Mouse (Mus musculus): ENCODE data around the gene Ipcef1. TPM values are rescaled to one million over a fixed set of nuclear protein-coding genes. Genes with fewer than 3 reads are reported as not detected.
"Not testable (repeated sequence)": the region's sequence is repeated elsewhere in the genome, so short reads cannot be mapped to it uniquely, and the experiment has no call there.

The Ipcef1 gene
- polyA plus RNA-seq, 1 experiment from 2014 or later: 0.48 TPM

- Histone ChIP-seq H3K9ac (no peak overlapping the region), H3K9me3 (replicated peaks) (no peaks in the 10 kb centered on the region), H3K27me3 (no peaks in the 10 kb centered on the region), H3K36me3 (no peaks in the 10 kb centered on the region), H3K4me1 (no peaks in the 10 kb centered on the region), H3K27ac (no peak overlapping the region), H3K4me3 (no peak overlapping the region), H3K4me2 (replicated peaks) (no peak overlapping the region)
- ATAC-seq (ENCODE audit: low FRiP score): no peak
- 80% methylated on average over 3 of the region's 3 CpGs for WGBS
These were observed 156.5 kb downstream of the Ipcef1 start for GRCm38 (mm10) chr10:6895796-6896195.

GRCm38 (mm10) chr10:6890348-6891009 lies 161.8 kb downstream of the Ipcef1 start:
- no peak overlapping the region for H3K4me3 ChIP-seq
- no peaks in the 10 kb centered on the region for H3K4me1 ChIP-seq
- H3K9me3 ChIP-seq (replicated peaks): no peaks in the 10 kb centered on the region
- H3K36me3 ChIP-seq: no peaks in the 10 kb centered on the region
- no peak overlapping the region for H3K4me2 ChIP-seq (replicated peaks)
- H3K9ac ChIP-seq: no peak overlapping the region
- no peaks in the 10 kb centered on the region for H3K27me3 ChIP-seq
- 78% methylated on average over 5 of the region's 5 CpGs for WGBS
- ATAC-seq (ENCODE audit: low FRiP score): no peak
- no peak overlapping the region for H3K27ac ChIP-seq

DNA sequence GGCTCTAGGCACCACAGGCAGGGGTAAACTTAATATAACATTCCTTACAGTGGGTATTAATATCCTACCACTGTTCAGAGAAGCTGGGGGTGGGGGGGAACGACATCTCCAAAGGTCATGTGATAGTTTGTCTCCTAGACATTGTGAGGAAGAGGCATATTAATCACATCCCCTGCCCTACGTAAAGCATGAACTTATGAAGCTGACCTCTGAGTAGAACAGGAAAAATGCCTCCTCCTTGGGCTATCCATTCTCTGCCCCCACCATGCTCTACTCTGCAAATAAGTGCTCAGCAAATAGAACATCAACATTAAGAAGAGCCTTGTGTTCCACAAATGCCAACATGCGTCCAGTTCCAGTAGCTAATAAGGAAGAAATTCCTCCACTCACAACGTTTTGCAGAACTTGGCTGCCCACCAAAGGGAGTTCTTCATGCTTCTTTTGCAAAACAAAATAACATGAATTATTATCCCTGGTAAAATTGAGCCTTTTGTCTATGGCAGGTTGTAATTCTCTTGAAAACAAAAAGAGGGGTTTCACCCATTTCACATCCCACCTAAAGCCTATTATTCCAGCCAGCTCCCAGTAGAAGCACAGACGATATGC lies 162.5 kb downstream of the Ipcef1 start:
- H3K9ac ChIP-seq: no peak overlapping the region
- H3K27ac ChIP-seq: no peak overlapping the region
- H3K27me3 ChIP-seq: no peaks in the 10 kb centered on the region
- H3K4me2 ChIP-seq (replicated peaks): no peak overlapping the region
- WGBS: 75% methylated on average over 5 of the region's 5 CpGs
- no peak overlapping the region for H3K4me3 ChIP-seq
- ATAC-seq (ENCODE audit: low FRiP score): no peak
- H3K4me1 ChIP-seq: no peaks in the 10 kb centered on the region
- no peaks in the 10 kb centered on the region for H3K36me3 ChIP-seq
- no peaks in the 10 kb centered on the region for H3K9me3 ChIP-seq (replicated peaks)

DNA sequence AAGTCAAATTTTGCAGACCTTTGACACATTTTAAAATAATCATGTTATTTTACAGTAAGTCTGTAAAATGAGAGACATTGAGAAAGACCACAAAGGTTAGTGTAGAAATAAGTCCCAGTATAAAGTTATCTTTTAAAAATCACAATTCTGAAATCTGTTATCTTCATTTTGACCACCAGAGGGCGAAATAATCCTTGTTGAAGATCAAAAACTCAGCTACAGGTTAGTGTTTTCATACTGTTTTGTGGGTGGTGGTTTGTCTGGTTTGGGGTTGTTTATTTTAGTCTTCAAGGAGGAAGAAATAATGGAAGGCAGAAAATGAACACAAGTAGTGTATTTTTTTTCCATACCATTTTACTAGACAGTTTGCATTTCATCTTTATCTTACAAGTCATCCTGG lies 166.8 kb downstream of the Ipcef1 start:
- no peaks in the 10 kb centered on the region for H3K4me1 ChIP-seq
- H3K36me3 ChIP-seq: no peaks in the 10 kb centered on the region
- no peak for ATAC-seq (ENCODE audit: low FRiP score)
- H3K9me3 ChIP-seq (replicated peaks): no peaks in the 10 kb centered on the region
- no peak overlapping the region for H3K4me3 ChIP-seq
- no peak overlapping the region for H3K27ac ChIP-seq
- no peak overlapping the region for H3K4me2 ChIP-seq (replicated peaks)
- 0% methylated on average over 1 of the region's 1 CpGs for WGBS
- H3K27me3 ChIP-seq: no peaks in the 10 kb centered on the region
- no peak overlapping the region for H3K9ac ChIP-seq

GRCm38 (mm10) chr10:6882041-6882440 lies 170.2 kb downstream of the Ipcef1 start:
- not testable (repeated sequence) for H3K4me1 ChIP-seq; H3K27ac ChIP-seq; H3K4me2 ChIP-seq (replicated peaks); H3K27me3 ChIP-seq; H3K36me3 ChIP-seq; H3K4me3 ChIP-seq; ATAC-seq (ENCODE audit: low FRiP score); H3K9me3 ChIP-seq (replicated peaks); H3K9ac ChIP-seq
- WGBS: 77% methylated on average over 1 of the region's 1 CpGs

DNA sequence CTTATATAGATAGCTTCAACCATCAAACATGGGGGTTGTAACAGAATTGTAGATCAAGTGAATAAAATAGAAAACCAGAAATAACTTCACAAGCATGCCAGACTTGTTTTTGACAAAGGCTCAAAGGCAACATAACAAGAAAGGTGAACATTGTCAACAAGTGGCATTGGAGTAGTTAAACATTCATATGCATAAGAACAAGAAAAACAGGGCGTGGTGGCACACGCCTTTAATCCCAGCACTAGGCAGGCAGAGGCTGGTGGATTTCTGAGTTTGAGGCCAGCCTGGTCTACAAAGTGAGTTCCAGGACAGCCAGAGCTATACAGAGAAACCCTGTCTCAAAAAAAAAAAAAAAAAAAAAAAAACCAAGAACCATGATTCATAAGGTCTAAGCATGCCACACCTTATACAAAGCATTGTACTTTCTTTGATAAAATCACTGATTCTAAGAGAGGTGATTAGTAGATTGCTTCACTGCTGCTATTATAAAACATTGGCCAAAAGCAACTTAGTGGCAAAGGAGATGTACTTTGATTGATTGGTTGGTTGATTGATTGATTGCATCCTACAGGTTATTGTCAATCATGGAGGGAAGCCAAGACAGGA lies 173.9 kb downstream of the Ipcef1 start:
- Histone ChIP-seq H3K4me3 (no peak overlapping the region), H3K9ac (no peak overlapping the region), H3K4me2 (replicated peaks) (no peak overlapping the region), H3K9me3 (replicated peaks) (no peaks in the 10 kb centered on the region), H3K4me1 (no peaks in the 10 kb centered on the region), H3K27ac (no peak overlapping the region), H3K27me3 (no peaks in the 10 kb centered on the region), H3K36me3 (no peaks in the 10 kb centered on the region)
- 96% methylated on average over 2 of the region's 2 CpGs for WGBS
- ATAC-seq (ENCODE audit: low FRiP score): no peak

GRCm38 (mm10) chr10:6873917-6874316 lies 178.4 kb downstream of the Ipcef1 start:
- no peaks in the 10 kb centered on the region for H3K36me3 ChIP-seq
- no peak overlapping the region for H3K27ac ChIP-seq
- H3K4me1 ChIP-seq: no peaks in the 10 kb centered on the region
- no peak for ATAC-seq (ENCODE audit: low FRiP score)
- WGBS: 93% methylated on average over 1 of the region's 1 CpGs
- H3K9ac ChIP-seq: no peak overlapping the region
- H3K9me3 ChIP-seq (replicated peaks): peaks cover 7% of the 10 kb centered on the region
- H3K4me3 ChIP-seq: no peak overlapping the region
- no peaks in the 10 kb centered on the region for H3K27me3 ChIP-seq
- no peak overlapping the region for H3K4me2 ChIP-seq (replicated peaks)

DNA sequence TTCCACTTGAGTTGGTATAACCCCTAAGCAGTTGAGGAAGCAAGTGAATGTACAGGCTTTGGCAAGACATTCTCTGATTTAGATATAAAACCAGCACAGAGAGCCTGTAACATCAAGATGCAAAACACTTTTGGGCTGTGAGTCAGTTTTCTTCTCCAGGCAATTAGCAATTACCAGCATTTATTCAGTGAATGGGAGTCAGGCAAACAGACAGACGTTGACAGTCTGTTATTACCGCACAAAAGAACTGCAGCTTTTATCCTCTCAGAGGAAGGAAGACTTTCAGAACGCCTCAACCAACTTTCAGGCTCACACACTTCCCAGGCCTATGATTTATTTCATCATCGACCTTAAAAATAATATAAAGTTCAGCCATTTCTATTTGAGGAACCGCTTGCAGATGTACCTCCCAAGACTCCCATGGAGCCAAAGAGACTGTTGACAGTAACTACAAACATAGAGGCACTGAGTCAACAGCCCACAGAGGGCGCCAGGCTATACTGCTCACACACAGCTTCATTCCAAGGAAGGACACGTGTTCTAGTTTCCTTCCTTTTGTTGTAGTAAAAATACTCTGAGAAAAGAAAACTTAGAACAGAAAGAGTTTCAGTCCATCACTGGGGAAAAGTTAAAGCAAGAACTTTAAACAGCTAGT lies 180.7 kb downstream of the Ipcef1 start:
- H3K4me3 ChIP-seq: no peak overlapping the region
- no peak overlapping the region for H3K9ac ChIP-seq
- no peak overlapping the region for H3K27ac ChIP-seq
- no peak for ATAC-seq (ENCODE audit: low FRiP score)
- H3K27me3 ChIP-seq: no peaks in the 10 kb centered on the region
- no peaks in the 10 kb centered on the region for H3K4me1 ChIP-seq
- WGBS: 83% methylated on average over 7 of the region's 7 CpGs
- H3K9me3 ChIP-seq (replicated peaks): peaks cover 10% of the 10 kb centered on the region
- no peaks in the 10 kb centered on the region for H3K36me3 ChIP-seq
- H3K4me2 ChIP-seq (replicated peaks): no peak overlapping the region

DNA sequence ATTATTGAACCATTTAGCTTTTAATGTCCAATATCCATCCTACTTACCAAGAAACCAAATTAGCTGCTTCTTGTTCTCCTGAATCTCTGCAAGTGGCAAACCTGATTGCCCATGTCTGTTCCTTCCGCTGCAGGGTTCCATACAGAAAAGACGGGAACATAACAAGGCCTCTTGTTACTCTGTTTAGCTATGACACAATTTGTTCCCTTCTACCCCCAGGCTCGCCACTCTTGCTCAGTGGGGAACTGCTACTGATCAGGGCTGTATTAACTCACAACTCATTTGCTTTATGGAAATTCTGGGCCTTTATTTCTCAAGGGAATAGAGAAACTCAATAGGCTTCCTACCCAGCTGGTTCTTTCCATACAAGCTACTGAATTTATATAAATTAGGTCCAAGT lies 196.5 kb downstream of the Ipcef1 start:
- no peak overlapping the region for H3K27ac ChIP-seq
- WGBS: 67% methylated on average over 3 of the region's 3 CpGs
- no peak for ATAC-seq (ENCODE audit: low FRiP score)
- no peaks in the 10 kb centered on the region for H3K27me3 ChIP-seq
- H3K9ac ChIP-seq: no peak overlapping the region
- H3K4me2 ChIP-seq (replicated peaks): no peak overlapping the region
- no peaks in the 10 kb centered on the region for H3K9me3 ChIP-seq (replicated peaks)
- H3K4me1 ChIP-seq: no peaks in the 10 kb centered on the region
- no peak overlapping the region for H3K4me3 ChIP-seq
- no peaks in the 10 kb centered on the region for H3K36me3 ChIP-seq

DNA sequence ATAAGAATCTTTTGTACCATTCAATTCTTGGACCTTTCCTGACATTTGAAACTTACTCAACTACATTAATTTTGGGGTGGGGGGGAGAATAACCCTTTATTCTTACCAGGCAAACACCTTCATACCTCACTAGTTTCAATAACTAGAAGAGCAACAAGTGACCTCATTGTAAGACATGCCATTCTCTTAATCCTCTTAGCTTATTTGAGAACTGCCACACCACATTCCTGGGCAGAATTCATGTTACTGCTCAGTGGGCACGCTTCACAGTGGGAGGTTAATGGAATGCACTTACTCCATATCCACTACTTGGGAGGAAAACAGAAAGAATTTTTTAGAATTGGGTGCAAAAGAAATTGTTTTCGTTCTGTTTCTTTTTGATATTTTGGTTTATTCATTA lies 203.4 kb downstream of the Ipcef1 start:
- H3K4me2 ChIP-seq (replicated peaks): no peak overlapping the region
- no peak overlapping the region for H3K27ac ChIP-seq
- H3K36me3 ChIP-seq: no peaks in the 10 kb centered on the region
- H3K4me3 ChIP-seq: no peak overlapping the region
- WGBS: 76% methylated on average over 2 of the region's 2 CpGs
- H3K9ac ChIP-seq: no peak overlapping the region
- no peak for ATAC-seq (ENCODE audit: low FRiP score)
- no peaks in the 10 kb centered on the region for H3K4me1 ChIP-seq
- no peaks in the 10 kb centered on the region for H3K27me3 ChIP-seq
- H3K9me3 ChIP-seq (replicated peaks): no peaks in the 10 kb centered on the region

DNA sequence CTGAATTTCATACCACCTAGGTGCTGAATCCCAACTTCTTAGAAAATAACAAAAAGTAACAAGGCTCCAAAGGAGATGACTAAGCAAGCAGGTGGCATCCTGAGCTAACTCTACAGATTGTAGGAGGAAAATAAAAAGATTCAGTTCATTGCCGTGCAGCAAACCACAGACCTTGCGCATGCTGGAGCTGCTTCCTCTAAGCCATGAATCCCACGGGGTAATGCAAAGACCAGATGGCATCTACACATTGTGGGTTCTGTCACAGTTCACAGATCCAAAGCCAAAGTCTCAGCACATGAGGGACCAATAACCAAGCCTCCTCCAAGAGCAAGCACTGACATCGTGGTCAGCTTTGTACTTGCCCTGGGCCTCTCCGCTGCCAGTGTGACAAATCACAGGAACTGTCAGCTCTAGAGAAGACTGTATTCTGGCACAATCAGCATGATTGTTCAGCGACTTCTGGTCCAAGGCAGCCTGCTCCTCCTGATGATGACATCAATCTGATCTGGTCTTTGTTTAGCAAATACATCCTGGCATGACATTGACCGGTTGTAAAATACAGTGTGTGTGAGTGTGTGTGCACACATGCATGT lies 204.0 kb downstream of the Ipcef1 start:
- Histone ChIP-seq H3K4me3 (no peak overlapping the region), H3K9ac (no peak overlapping the region), H3K27ac (no peak overlapping the region), H3K4me2 (replicated peaks) (no peak overlapping the region), H3K4me1 (no peaks in the 10 kb centered on the region), H3K9me3 (replicated peaks) (no peaks in the 10 kb centered on the region), H3K36me3 (no peaks in the 10 kb centered on the region), H3K27me3 (no peaks in the 10 kb centered on the region)
- 70% methylated on average over 7 of the region's 7 CpGs for WGBS
- ATAC-seq (ENCODE audit: low FRiP score): no peak

DNA sequence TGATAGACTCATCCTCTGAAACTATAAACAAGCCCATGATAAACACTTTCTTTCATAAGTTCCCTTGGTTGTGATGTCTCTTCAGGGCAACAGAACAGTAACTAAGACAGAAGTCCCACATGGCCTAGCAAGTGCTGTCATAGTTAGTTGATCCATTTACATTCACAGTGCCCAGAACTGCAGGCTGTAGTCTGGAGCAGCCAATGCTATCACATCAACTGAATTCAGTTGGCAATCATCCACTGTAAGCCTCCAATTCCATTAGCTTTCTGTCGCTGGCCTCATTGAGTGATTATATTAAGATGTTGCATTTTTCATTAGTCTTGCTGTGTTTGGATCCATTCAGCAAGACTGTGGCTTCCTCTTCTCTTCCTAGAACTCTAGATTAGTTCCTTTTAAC lies 206.0 kb downstream of the Ipcef1 start:
- Histone ChIP-seq H3K9ac (no peak overlapping the region), H3K9me3 (replicated peaks) (no peaks in the 10 kb centered on the region), H3K27me3 (no peaks in the 10 kb centered on the region), H3K4me1 (no peaks in the 10 kb centered on the region), H3K27ac (no peak overlapping the region), H3K36me3 (no peaks in the 10 kb centered on the region), H3K4me3 (no peak overlapping the region), H3K4me2 (replicated peaks) (no peak overlapping the region)
- WGBS: 91% methylated on average over 1 of the region's 1 CpGs
- ATAC-seq (ENCODE audit: low FRiP score): no peak

All from hindbrain, embryonic 12.5 days (tissue).